Mouse (Mus musculus) myocyte (in vitro differentiated cells): ENCODE data around the gene A830031A19Rik. TPM values are rescaled to one million over a fixed set of nuclear protein-coding genes. Genes with fewer than 3 reads are reported as not detected.

Source experiments
- H3K27me3 ChIP-seq: one replicate; pipeline ENCODE4 v1.6.1; 2011; ENCODE audit not compliant: control insufficient read depth, insufficient read depth, insufficient read length
- H3K36me3 ChIP-seq: one replicate; pipeline ENCODE4 v1.6.1; 2011; ENCODE audit not compliant: control insufficient read depth, insufficient read depth
- H3K4me2 ChIP-seq: one replicate; pipeline ENCODE4 v1.6.1; 2011; ENCODE audit warnings: low read depth, control low read depth
- H3K4me3 ChIP-seq: one replicate; pipeline ENCODE4 v1.5.1; 2011; ENCODE audit warnings: mild to moderate bottlenecking, control low read depth, moderate library complexity
- H3K79me2 ChIP-seq: one replicate; pipeline ENCODE4 v1.6.1; 2011; ENCODE audit not compliant: control insufficient read depth, insufficient read depth
- H3ac ChIP-seq: one replicate; pipeline ENCODE4 v1.6.1; 2011; ENCODE audit not compliant: control insufficient read depth, insufficient read length
- CEBPB ChIP-seq: IDR thresholded peaks from 2 replicates; pipeline ENCODE4 v1.6.1; 2011; ENCODE audit warnings: mild to moderate bottlenecking, moderate library complexity; ENCODE audit not compliant: poor library complexity, insufficient read depth, severe bottlenecking
- E2F4 ChIP-seq: IDR thresholded peaks from one replicate; pipeline ENCODE4 v1.6.1; 2011; ENCODE audit warnings: mild to moderate bottlenecking, control low read depth, moderate library complexity; ENCODE audit not compliant: insufficient read depth
- MAX ChIP-seq: IDR thresholded peaks from one replicate; pipeline ENCODE4 v1.6.1; 2011; ENCODE audit warnings: low read depth, mild to moderate bottlenecking, control low read depth
- MYOD1 ChIP-seq, 3 experiments: IDR thresholded peaks; one replicate each; pipeline ENCODE4 v1.6.1; 2011; ENCODE audit warnings: control low read depth in 2 of 3, low read depth in 2 of 3, mild to moderate bottlenecking in 2 of 3, moderate library complexity in 1 of 3; ENCODE audit not compliant: insufficient read length in 2 of 3, control insufficient read depth in 1 of 3
- MYOG ChIP-seq, 3 experiments: IDR thresholded peaks; one replicate each; pipeline ENCODE4 v1.6.1; 2011; ENCODE audit warnings: control low read depth in 2 of 3, low read depth in 2 of 3, mild to moderate bottlenecking in 2 of 3; ENCODE audit not compliant: insufficient read length in 2 of 3, control insufficient read depth in 1 of 3, insufficient read depth in 1 of 3
- POLR2A ChIP-seq: IDR thresholded peaks from one replicate; pipeline ENCODE4 v1.6.1; 2011; ENCODE audit warnings: low read depth, mild to moderate bottlenecking, control low read depth, moderate library complexity; ENCODE audit not compliant: insufficient read length
- POLR2AphosphoS2 ChIP-seq: IDR thresholded peaks from one replicate; pipeline ENCODE4 v1.6.1; 2011; ENCODE audit warnings: low read depth, control low read depth; ENCODE audit not compliant: insufficient read length
- REST ChIP-seq: IDR thresholded peaks from one replicate; pipeline ENCODE4 v1.6.1; 2011; ENCODE audit warnings: mild to moderate bottlenecking, control low read depth, moderate library complexity; ENCODE audit not compliant: insufficient read depth, insufficient read length
- SRF ChIP-seq: IDR thresholded peaks from one replicate; pipeline ENCODE4 v1.6.1; 2011; ENCODE audit warnings: low read depth; ENCODE audit not compliant: control insufficient read depth, insufficient read length
- TCF12 ChIP-seq: IDR thresholded peaks from one replicate; pipeline ENCODE4 v1.6.1; 2011; ENCODE audit warnings: mild to moderate bottlenecking, control low read depth; ENCODE audit not compliant: poor library complexity, insufficient read depth, severe bottlenecking
- TCF3 ChIP-seq: IDR thresholded peaks from one replicate; pipeline ENCODE4 v1.6.1; 2011; ENCODE audit warnings: low read depth, control low read depth; ENCODE audit not compliant: insufficient read length
- USF1 ChIP-seq: IDR thresholded peaks from one replicate; pipeline ENCODE4 v1.6.1; 2011; ENCODE audit warnings: low read depth, mild to moderate bottlenecking, control low read depth, moderate library complexity
- polyA plus RNA-seq: library from polyadenylated mRNA; unstranded; fragments of >200 nt; fragmentation: generic; extraction: Trizol; gene quantifications from one replicate; pipeline ENCODE4 v1.2.1, GENCODE M21; 2012; ENCODE audit warnings: missing spikeins

Gene A830031A19Rik
- polyA plus RNA-seq, 1 experiment, result not detected

GRCm38 (mm10) chr11:24098662-24099061 lies 23.8 kb upstream of the A830031A19Rik start:
- Histone ChIP-seq H3K27me3 (no peaks in the 10 kb centered on the region), H3K4me2 (no peak overlapping the region), H3K79me2 (no peaks in the 10 kb centered on the region), H3K4me3 (no peak overlapping the region), H3K36me3 (no peaks in the 10 kb centered on the region), H3ac (no peak overlapping the region)
- TF ChIP-seq POLR2A (no peak), CEBPB (no peak), SRF (no peak), TCF12 (no peak), MYOG (IDR thresholded peaks at IDR 0.05; ENCODE audit: control insufficient read depth in 1 of 3, insufficient read depth in 1 of 3, insufficient read length in 2 of 3, low read depth in 2 of 3) (no peak)

- Histone ChIP-seq H3K4me2 (no peak overlapping the region), H3ac (no peak overlapping the region), H3K27me3 (no peaks in the 10 kb centered on the region), H3K36me3 (no peaks in the 10 kb centered on the region), H3K4me3 (no peak overlapping the region), H3K79me2 (no peaks in the 10 kb centered on the region)
- TF ChIP-seq MYOD1 (IDR thresholded peaks at IDR 0.05; ENCODE audit: control insufficient read depth in 1 of 3, insufficient read length in 2 of 3, low read depth in 2 of 3) (no peak), USF1 (no peak), REST (no peak), POLR2AphosphoS2 (no peak), SRF (no peak), MAX (no peak), MYOG (IDR thresholded peaks at IDR 0.05; ENCODE audit: control insufficient read depth in 1 of 3, insufficient read depth in 1 of 3, insufficient read length in 2 of 3, low read depth in 2 of 3) (no peak), POLR2A (no peak), TCF12 (no peak), CEBPB (no peak)
Observed at GRCm38 (mm10) chr11:24098069-24098468, 23.2 kb upstream of the A830031A19Rik start.

- H3ac ChIP-seq, result no peak overlapping the region
- no peak overlapping the region for H3K4me2 ChIP-seq
- no peaks in the 10 kb centered on the region for H3K79me2 ChIP-seq
- H3K27me3 ChIP-seq, result no peaks in the 10 kb centered on the region
- TF ChIP-seq TCF12, result no peak
- no peak for TF ChIP-seq POLR2AphosphoS2
- TF ChIP-seq MAX, result no peak
- TF ChIP-seq CEBPB, result no peak
- TF ChIP-seq MYOD1 (IDR thresholded peaks at IDR 0.05; ENCODE audit: control insufficient read depth in 1 of 3, insufficient read length in 2 of 3, low read depth in 2 of 3), result no peak
- TF ChIP-seq REST, result no peak
- no peak for TF ChIP-seq MYOG (IDR thresholded peaks at IDR 0.05; ENCODE audit: control insufficient read depth in 1 of 3, insufficient read depth in 1 of 3, insufficient read length in 2 of 3, low read depth in 2 of 3)
- TF ChIP-seq SRF, result no peak
- TF ChIP-seq TCF3, result no peak
- no peak for TF ChIP-seq POLR2A
- no peak for TF ChIP-seq E2F4
- TF ChIP-seq USF1, result no peak
- H3K36me3 ChIP-seq, result no peaks in the 10 kb centered on the region
- no peak overlapping the region for H3K4me3 ChIP-seq
Observed at GRCm38 (mm10) chr11:24097026-24097425, 22.2 kb upstream of the A830031A19Rik start.

- H3K4me2 ChIP-seq, result no peak overlapping the region
- H3K36me3 ChIP-seq, result no peaks in the 10 kb centered on the region
- no peaks in the 10 kb centered on the region for H3K79me2 ChIP-seq
- no peaks in the 10 kb centered on the region for H3K27me3 ChIP-seq
- TF ChIP-seq REST (no peak), TCF3 (no peak), POLR2AphosphoS2 (no peak), SRF (no peak), POLR2A (no peak), USF1 (no peak), MAX (no peak), MYOD1 (IDR thresholded peaks at IDR 0.05; ENCODE audit: control insufficient read depth in 1 of 3, insufficient read length in 2 of 3, low read depth in 2 of 3) (no peak), TCF12 (no peak), E2F4 (no peak), MYOG (IDR thresholded peaks at IDR 0.05; ENCODE audit: control insufficient read depth in 1 of 3, insufficient read depth in 1 of 3, insufficient read length in 2 of 3, low read depth in 2 of 3) (no peak), CEBPB (no peak)
- no peak overlapping the region for H3ac ChIP-seq
- no peak overlapping the region for H3K4me3 ChIP-seq
Observed at GRCm38 (mm10) chr11:24096483-24096882, 21.6 kb upstream of the A830031A19Rik start.

GRCm38 (mm10) chr11:24095656-24096353 lies 21.0 kb upstream of the A830031A19Rik start:
- H3K27me3 ChIP-seq, result no peaks in the 10 kb centered on the region
- H3K4me3 ChIP-seq, result no peak overlapping the region
- TF ChIP-seq TCF12 (no peak), CEBPB (no peak), E2F4 (no peak), MYOD1 (IDR thresholded peaks at IDR 0.05; ENCODE audit: control insufficient read depth in 1 of 3, insufficient read length in 2 of 3, low read depth in 2 of 3) (no peak), SRF (no peak), USF1 (no peak), REST (no peak), TCF3 (no peak), MAX (no peak), POLR2AphosphoS2 (no peak), POLR2A (no peak), MYOG (IDR thresholded peaks at IDR 0.05; ENCODE audit: control insufficient read depth in 1 of 3, insufficient read depth in 1 of 3, insufficient read length in 2 of 3, low read depth in 2 of 3) (no peak)
- H3ac ChIP-seq, result no peak overlapping the region
- H3K79me2 ChIP-seq, result no peaks in the 10 kb centered on the region
- H3K4me2 ChIP-seq, result no peak overlapping the region
- no peaks in the 10 kb centered on the region for H3K36me3 ChIP-seq
